Mouse (Mus musculus) skeletal muscle tissue, adult 2 months (tissue): Measurements from ENCODE around the gene Man2a1.
A peak's percentile ranks its signal among the peaks of the same experiment; 100 is the strongest.

ENCODE experiments used
- DNase-seq: peaks from one replicate; pipeline ENCODE4 v3.0.0-alpha.2; 2012; ENCODE audit warnings: low read depth, low spot score

Man2a1 gene

DNA sequence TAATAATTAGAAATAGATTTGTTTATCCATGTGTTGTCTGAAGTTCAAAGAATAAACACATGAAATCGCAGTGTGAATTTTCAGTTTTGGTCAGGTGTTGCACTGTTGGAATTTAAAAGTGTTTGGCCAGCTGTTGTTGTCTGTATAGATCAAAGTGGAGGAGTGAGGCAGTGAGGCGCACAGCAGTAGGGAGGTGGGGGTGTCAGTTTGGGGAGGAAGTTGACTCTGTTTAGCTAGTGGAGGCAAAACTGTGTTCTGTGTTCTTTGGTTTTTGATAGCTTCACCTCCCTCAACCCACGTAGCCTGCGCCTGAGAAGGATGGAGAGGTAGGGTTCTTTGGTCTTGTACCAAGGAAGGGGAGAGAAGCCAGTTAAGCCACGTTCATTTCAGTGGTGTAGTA lies 28.3 kb downstream of the Man2a1 start:
- DNase-seq, result no peak

- DNase-seq, result no peak
These were observed 28.9 kb downstream of the Man2a1 start for GRCm38 (mm10) chr17:64629486-64629885.

GRCm38 (mm10) chr17:64630506-64630905 lies 30.0 kb downstream of the Man2a1 start:
- DNase-seq, result peak; percentile 79

DNA sequence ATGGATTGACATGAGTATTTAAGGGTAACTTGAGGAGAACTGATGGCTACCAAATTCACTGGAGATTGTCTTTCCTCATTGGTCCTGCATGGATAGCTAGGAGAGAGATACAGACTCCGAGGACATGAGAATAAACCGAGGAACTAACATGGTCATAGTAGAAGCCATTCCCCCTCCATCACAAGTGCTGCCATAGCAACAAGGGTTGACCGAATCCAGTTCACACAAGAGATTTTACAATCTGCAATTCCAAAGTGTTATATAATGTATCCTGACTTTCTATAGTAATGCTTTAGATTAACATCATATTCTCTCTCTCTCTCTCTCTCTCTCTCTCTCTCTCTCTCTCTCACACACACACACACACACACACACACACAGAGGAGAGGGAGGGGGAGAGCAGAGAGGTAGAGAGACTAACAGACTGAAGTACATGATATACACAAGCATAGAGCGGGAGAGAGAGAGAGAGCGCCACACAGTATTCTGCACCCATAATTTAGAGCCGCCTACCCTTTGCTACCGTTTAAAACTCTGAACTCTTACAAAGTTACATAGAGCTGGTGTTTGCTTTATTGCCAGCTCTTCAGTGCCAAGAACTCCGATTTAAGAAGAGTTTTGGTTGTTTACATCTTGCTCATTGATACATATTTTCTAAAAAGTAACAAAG lies 37.5 kb downstream of the Man2a1 start:
- DNase-seq, result no peak

DNA sequence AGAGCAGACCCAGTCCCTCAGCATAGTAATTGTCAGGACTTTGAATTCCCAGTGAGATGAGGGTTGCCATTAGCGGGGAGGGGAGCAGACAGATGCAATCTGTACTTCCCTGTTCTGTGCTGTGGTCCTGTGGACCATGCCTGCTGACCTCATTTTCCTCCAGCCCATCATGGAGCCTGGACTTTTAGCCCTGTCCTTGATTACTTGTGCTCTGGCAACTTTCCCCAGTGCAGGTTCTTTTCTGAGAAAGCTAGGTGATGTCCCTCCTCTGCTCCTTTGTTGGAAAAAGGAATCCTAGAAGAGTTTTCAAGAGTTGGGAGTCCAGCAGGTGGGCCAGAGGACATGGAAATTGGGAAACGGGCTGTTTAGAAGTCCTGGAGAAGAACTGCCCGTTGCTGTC lies 40.8 kb downstream of the Man2a1 start:
- DNase-seq, result no peak

DNA sequence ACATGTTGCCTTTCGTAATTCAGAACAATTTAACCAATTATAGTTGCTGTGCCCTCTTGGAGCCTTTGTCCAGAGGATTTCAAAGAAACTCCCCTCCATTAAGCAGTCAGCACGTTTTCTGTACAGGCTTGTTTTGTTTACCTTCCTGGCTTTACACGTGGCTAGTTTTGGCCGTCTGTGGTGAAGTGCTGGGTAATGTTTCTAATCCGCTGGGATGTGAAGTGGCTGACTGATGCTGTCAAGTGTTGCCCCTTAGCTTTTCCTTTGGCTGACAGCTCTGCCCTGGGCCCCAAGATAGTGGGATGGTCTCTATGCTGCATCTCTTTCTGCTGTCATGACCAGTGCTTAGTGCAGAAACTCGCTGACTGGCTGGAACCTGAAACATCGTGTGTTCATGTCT lies 43.1 kb downstream of the Man2a1 start:
- no peak for DNase-seq

- DNase-seq, result no peak
These were observed 44.5 kb downstream of the Man2a1 start for GRCm38 (mm10) chr17:64644888-64645605.

GRCm38 (mm10) chr17:64647396-64647795 lies 46.9 kb downstream of the Man2a1 start:
- DNase-seq, result no peak

DNA sequence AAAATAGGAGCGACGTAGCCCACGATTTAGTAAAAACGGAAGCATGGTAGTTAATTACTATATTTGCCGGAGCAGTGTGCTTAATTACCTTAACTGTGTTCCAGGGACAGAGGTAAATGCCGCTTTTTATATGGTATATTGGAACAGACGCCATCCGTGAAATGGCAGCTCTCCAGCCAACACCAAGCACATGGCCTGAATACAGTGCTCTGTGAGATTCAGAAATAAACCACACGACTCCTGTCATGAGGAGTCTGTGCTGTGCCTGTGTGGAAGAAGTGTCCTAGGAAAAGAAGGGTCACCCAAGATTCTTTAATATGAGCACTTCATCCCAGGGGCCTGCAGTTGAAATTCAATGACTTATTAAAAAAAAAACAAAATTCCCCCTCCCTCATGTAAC lies 50.2 kb downstream of the Man2a1 start:
- no peak for DNase-seq

GRCm38 (mm10) chr17:64653621-64654020 lies 53.1 kb downstream of the Man2a1 start:
- DNase-seq, result no peak

DNA sequence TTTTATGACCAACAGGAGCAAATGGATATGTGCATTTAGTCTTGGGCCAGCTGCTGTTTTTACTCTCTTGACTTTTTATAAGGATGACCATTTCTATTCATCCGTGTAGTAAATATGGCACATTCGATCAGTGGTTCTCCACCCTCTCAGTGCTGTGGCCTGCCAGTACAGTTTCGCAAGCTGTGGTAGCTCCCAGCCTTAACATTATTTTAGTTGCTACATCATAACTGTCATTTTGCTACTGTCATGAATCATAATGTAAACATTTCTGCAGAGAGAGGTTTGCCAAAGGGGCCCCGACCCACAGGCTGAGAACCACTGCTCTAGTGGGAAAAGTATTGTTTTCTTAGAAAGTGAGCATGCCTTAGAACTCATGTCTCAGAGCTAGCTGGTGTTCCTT lies 59.1 kb downstream of the Man2a1 start:
- no peak for DNase-seq

DNA sequence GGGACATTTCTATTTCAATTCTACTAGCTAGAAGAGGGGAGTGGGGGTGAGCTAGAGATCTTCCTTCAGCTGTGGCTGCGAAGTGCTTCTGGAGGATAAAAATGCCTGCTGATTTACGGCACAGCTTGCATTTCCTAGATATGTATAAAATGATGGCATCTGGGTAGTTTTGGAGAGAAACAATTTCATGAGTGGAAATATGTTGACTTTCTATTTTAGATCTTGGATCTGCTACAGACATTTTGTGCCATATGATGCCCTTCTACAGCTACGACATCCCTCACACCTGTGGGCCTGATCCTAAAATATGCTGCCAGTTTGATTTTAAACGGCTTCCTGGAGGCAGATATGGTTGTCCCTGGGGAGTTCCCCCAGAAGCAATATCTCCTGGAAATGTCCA lies 66.0 kb downstream of the Man2a1 start:
- no peak for DNase-seq

DNA sequence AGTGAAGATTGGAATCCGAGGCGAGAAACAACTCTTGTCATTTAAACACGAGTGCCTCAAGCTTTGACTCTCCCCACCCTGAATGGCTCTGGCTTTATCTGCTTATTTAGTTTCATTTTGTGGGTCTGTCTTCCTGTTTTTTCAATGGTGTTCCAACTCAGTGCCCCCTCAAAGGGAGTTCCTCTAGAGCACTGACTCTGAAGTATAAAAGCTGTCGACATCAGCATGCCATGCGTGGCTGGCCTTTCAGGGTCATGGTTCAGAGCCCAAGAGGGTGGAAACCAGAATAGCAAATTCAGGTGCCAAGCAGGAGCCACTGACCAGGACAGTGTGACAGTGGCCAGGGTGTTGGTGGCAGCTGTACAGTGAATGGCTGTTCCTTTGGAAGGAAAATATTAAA lies 68.0 kb downstream of the Man2a1 start:
- DNase-seq, result peak; percentile 27

GRCm38 (mm10) chr17:64674401-64674800 lies 73.9 kb downstream of the Man2a1 start:
- DNase-seq, result no peak

DNA sequence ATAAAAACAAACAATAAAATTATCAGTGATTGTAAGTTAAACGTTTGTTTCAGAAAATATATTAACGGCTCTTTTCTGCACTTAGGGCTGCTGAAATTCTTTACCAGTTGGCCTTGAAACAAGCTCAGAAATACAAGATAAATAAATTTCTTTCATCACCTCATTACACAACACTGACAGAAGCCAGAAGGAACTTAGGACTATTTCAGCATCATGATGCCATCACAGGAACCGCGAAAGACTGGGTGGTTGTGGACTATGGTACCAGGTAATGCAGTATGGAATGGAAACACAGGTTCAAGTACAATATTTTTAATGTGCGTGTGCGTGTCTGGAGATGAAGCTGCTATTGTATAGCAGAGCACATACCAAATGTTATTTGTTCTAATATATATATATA lies 74.4 kb downstream of the Man2a1 start:
- DNase-seq, result no peak

GRCm38 (mm10) chr17:64676735-64677469 lies 76.4 kb downstream of the Man2a1 start:
- no peak for DNase-seq

GRCm38 (mm10) chr17:64681461-64681860 lies 80.9 kb downstream of the Man2a1 start:
- DNase-seq, result no peak

DNA sequence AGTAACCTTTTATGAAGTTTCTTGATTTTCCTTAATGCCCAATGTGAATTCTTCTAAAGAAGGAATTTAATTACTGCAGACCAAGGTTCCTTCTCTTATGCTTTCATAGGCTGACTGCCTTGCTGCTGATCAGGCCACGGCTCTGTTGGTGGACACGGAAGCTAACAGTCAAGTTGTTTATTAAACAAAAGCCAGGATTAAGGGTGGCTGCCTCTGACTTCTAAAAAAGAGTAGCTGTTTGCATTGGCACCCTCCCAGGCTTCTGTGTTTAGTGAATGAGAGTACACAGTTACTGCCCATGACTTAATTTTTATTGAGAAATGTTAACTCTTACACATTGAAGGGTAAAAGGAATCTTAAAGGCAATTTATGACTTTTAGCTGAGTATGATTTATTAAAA lies 81.4 kb downstream of the Man2a1 start:
- DNase-seq, result no peak

DNA sequence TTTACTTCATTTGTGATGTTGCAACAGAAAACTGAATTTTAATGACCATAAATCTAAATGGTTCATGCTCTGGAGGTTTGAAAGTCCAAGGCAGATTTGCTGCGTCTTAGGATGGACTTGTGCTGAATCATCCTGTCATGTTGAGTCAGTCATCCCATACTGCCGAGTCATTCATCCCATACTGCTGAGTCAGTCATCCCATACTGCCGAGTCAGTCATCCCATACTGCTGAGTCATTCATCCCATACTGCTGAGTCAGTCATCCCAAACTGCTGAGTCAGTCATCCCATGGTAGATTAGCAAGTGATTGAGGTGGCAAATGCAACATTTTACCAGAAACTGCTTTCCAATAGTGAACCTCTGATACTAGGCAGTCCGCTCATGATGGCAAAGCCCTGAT lies 83.6 kb downstream of the Man2a1 start:
- DNase-seq, result no peak

GRCm38 (mm10) chr17:64685216-64685903 lies 84.8 kb downstream of the Man2a1 start:
- peak; percentile 89 for DNase-seq

DNA sequence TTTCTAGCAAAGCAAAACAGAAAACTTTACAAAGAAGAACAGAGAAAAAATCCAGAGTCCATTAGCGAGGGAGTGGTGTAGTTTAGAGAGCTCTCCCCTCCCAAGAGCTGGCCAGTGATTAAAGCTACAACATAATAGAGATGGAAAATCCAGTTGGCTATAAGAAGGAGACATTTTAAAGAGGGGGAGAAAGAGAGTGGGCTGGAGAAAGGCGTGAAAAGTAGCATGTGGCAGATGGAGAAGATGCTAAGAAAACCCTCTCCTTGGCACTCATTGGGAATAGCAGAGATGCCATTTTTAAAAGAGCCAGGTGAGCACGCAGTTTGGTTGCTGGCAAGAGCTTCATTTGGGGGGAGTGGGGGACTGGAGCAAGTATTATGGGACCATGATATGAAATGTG lies 89.1 kb downstream of the Man2a1 start:
- DNase-seq, result no peak

- DNase-seq, result no peak
These were observed 96.8 kb downstream of the Man2a1 start for GRCm38 (mm10) chr17:64697277-64697831.
